Mouse (Mus musculus) hindbrain, embryonic 10.5 days (tissue): Measurements from ENCODE around the gene Adam10. TPM values are rescaled to one million over a fixed set of nuclear protein-coding genes. Genes with fewer than 3 reads are reported as not detected.
A peak's percentile ranks its signal among the peaks of the same experiment; 100 is the strongest.

Experiments used
- DNase-seq: peaks from one replicate; pipeline ENCODE4 v3.0.0-alpha.2; 2017; ENCODE audit warnings: low spot score
- H3K27ac ChIP-seq: fragments of 300-500 bp; sonication (generic); 2 replicates; pipeline ENCODE4 v1.5.1; 2016; ENCODE audit warnings: mild to moderate bottlenecking, moderate library complexity
- H3K27me3 ChIP-seq: fragments of 300-500 bp; sonication (generic); 2 replicates; pipeline ENCODE4 v1.6.1; 2016; ENCODE audit warnings: mild to moderate bottlenecking; ENCODE audit not compliant: poor library complexity, insufficient read depth, severe bottlenecking
- H3K36me3 ChIP-seq: fragments of 300-500 bp; sonication (generic); 2 replicates; pipeline ENCODE4 v1.6.1; 2016; ENCODE audit warnings: mild to moderate bottlenecking, moderate library complexity
- H3K4me1 ChIP-seq: fragments of 300-500 bp; sonication (generic); replicated peaks from 2 replicates; pipeline ENCODE4 v1.6.1; 2016; ENCODE audit warnings: mild to moderate bottlenecking
- H3K4me3 ChIP-seq: fragments of 300-500 bp; sonication (generic); 2 replicates; pipeline ENCODE4 v1.5.1; 2016; ENCODE audit warnings: mild to moderate bottlenecking, moderate library complexity
- H3K9me3 ChIP-seq: fragments of 300-500 bp; sonication (generic); 2 replicates; pipeline ENCODE4 v1.6.1; 2016; ENCODE audit warnings: mild to moderate bottlenecking, moderate library complexity
- WGBS: fragments of 180-500 bp; shearing (Covaris S2); methylation state at CpG from one replicate; pipeline ENCODE4 v1.1.7; 2016; 5-methylcytosine and 5-hydroxymethylcytosine counted together
- polyA plus RNA-seq: library from polyadenylated mRNA; unstranded; fragments of >200 nt; fragmentation: Nextera tagmentation; extraction: Ambion mirVana; gene quantifications from 2 replicates; pipeline ENCODE4 v1.2.1, GENCODE M21; 2016

The Adam10 gene
- polyA plus RNA-seq, 1 experiment from 2014 or later: 52.2 TPM

DNA sequence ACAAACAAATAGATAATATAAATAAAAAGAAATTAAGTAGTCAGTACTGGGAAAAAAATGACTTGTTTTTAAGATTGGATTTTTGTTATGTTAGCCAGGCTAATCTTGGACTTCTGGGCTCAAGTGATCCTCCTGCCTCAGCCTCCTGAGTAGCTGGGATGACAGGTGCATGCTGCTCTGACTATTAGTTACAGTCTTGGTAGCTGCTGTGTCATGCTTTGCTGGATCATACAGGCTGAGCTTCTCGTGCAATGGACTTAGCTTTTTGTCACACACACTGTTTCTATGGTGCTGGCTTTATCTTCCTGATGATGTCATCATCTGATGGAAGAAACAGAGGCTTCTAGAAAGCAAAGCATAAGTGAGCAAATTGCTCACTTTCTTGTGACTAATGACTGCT is 127.3 kb downstream of the Adam10 start:
- no peaks in the 10 kb centered on the region for H3K36me3 ChIP-seq
- 74% methylated on average over 1 of the region's 1 CpGs for WGBS
- H3K4me1 ChIP-seq: peaks cover 27% of the 10 kb centered on the region
- no peak overlapping the region for H3K4me3 ChIP-seq
- no peak for DNase-seq
- no peaks in the 10 kb centered on the region for H3K27me3 ChIP-seq
- H3K9me3 ChIP-seq: no peaks in the 10 kb centered on the region
- H3K27ac ChIP-seq: no peak overlapping the region

DNA sequence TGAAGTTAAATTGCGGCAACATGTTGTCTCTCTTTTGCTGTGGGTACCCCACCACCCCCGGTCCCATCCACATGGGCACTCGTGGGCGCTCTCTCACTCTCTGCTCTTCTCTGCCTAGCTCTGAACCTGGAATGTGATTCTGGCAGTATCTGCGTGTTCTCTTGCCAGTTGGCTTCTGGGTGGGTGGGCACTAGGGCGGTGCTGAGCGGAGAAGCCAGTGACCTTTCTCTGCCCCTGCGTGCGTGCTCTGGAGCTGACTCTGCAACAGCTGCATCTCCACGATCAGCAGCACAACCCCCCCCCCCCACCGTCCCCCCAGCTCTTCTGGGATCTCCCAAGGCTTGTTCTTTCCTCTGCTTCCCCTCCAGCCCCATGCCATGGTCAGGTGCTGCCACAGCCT is 128.9 kb downstream of the Adam10 start:
- Histone ChIP-seq H3K4me1 (peaks cover 19% of the 10 kb centered on the region; the same call in 1 of the 2 replicates), H3K36me3 (no peaks in the 10 kb centered on the region), H3K4me3 (no peak overlapping the region), H3K9me3 (no peaks in the 10 kb centered on the region), H3K27me3 (no peaks in the 10 kb centered on the region), H3K27ac (peak overlapping the region; percentile 35; the same call in 1 of the 2 replicates)
- 70% methylated on average over 11 of the region's 11 CpGs for WGBS
- no peak for DNase-seq

DNA sequence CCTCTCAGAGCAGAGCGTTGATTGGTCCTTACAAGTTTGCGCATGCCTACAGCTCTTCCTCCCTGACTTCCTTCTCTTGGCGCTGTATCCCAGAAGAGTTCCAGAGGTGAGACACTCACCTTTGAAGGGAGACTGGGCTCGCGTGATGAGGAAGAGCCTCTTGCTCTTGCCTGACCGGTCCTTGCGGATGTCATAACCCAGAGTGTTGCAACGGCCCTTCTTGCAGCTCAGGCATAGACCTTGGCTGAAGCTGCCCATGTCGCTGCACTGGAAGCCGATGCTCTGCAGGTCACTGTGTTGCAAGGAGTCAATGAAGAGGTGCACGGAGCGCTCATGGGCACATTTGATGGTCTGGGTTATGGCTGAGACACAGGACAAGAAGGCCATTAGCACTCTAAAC is 133.8 kb downstream of the Adam10 start:
- no peak for DNase-seq
- WGBS: 95% methylated on average over 12 of the region's 12 CpGs

DNA sequence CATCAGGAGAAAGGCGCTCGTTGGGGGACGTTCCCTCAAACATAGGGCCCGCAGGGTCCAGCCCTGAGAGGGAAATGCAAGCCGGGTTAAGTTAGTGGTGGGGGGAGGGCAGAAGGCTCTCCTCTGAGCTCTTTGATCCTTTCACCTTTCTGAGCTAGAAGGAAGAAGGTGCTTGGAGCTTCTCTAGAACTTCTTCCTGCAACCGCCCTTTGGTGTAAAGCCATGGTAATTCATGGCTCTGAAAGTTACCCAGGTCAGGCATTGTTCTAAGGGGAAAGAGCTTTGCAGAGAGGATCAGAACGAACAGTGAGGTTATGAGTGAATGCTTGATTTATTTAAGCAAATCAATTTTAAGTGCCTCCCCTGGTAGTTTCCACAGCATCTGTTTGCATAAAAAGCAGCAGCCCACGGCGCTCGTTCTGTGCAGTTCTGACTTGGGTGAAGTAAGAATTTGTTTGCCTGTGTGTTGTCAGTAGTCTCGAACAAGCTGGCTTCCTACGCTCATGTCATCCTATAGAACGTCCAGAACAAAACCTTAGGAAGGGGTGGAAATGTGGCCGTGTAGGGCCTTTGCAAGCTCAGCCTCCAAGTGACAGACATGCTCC is 138.0 kb downstream of the Adam10 start:
- no peaks in the 10 kb centered on the region for H3K9me3 ChIP-seq
- 70% methylated on average over 14 of the region's 14 CpGs for WGBS
- no peaks in the 10 kb centered on the region for H3K36me3 ChIP-seq
- no peak overlapping the region for H3K4me3 ChIP-seq
- H3K4me1 ChIP-seq: peaks cover 29% of the 10 kb centered on the region
- no peak for DNase-seq
- peak overlapping the region; percentile 54; the same call in 1 of the 2 replicates for H3K27ac ChIP-seq
- H3K27me3 ChIP-seq: no peaks in the 10 kb centered on the region

More for the DNA sequence above, 133.8 kb downstream of the Adam10 start:
- Histone ChIP-seq H3K4me3 (no peak overlapping the region), H3K27me3 (no peaks in the 10 kb centered on the region), H3K27ac (no peak overlapping the region), H3K36me3 (no peaks in the 10 kb centered on the region), H3K4me1 (peaks cover 41% of the 10 kb centered on the region), H3K9me3 (no peaks in the 10 kb centered on the region)

DNA sequence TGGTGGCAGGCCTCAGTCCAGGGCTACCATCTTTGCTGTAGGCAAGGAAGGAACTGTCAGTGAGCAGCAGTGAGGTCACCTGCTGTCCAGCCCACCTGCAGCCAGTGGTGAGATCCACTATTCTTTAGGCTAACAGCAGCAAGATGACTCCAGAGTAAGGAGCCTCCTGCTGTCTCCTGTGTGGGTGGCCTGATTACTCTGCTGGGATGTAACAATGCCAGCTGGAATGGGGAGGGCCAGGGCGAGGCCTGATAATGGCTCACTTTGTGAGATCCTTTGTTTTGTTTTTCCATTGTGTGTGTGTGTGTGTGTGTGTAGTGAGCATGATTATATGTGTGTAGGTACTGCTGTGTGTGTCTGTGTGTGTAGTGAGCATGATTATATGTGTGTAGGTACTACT is 138.6 kb downstream of the Adam10 start:
- Histone ChIP-seq H3K27ac (peak overlapping the region; percentile 54; the same call in 1 of the 2 replicates), H3K4me3 (no peak overlapping the region), H3K4me1 (peaks cover 29% of the 10 kb centered on the region), H3K36me3 (no peaks in the 10 kb centered on the region), H3K27me3 (no peaks in the 10 kb centered on the region), H3K9me3 (no peaks in the 10 kb centered on the region)
- no peak for DNase-seq
- WGBS: 29% methylated on average over 1 of the region's 1 CpGs

DNA sequence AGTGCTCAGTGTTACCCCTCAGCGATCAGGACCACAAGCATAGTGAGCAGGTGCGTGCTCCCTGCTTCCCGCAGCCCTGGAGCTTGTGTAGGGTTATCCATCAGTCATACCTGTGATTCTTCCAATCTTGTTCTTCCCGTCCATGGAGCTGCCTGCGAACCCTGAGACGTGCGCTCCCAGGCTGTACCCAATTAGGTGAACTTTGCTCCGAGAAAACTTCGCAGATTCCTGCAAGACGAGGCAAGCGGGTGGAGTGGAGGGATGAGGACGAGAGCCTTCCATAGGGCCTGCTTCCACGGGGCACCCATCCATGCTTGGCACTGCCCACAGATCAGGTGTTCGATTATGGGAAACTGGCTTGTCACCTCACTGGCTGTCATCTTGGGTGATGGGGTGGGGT is 139.9 kb downstream of the Adam10 start:
- H3K36me3 ChIP-seq: no peaks in the 10 kb centered on the region
- no peak overlapping the region for H3K27ac ChIP-seq
- H3K9me3 ChIP-seq: no peaks in the 10 kb centered on the region
- no peak for DNase-seq
- H3K4me1 ChIP-seq: peaks cover 29% of the 10 kb centered on the region
- no peak overlapping the region for H3K4me3 ChIP-seq
- H3K27me3 ChIP-seq: no peaks in the 10 kb centered on the region
- 83% methylated on average over 14 of the region's 14 CpGs for WGBS

DNA sequence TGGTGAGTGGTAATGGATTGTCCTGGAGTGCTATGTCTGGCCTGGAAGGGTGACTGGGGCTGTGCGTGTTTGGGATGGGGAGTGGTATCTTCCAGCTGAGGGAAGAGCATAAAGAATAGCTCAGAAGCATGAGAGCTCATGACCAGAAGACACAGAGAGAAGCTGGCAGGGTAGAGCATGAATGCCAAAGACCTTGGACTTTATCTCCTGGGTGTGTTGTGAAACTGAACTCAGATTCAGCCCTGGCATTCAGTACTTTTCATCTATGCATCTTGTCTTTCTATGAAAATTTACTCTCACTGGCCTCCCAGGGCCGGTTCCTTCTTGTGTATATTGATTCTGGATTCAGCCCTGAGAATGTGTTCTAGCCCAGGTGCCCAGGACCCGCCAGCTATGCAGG is 145.3 kb downstream of the Adam10 start:
- WGBS: 84% methylated on average over 3 of the region's 3 CpGs

DNA sequence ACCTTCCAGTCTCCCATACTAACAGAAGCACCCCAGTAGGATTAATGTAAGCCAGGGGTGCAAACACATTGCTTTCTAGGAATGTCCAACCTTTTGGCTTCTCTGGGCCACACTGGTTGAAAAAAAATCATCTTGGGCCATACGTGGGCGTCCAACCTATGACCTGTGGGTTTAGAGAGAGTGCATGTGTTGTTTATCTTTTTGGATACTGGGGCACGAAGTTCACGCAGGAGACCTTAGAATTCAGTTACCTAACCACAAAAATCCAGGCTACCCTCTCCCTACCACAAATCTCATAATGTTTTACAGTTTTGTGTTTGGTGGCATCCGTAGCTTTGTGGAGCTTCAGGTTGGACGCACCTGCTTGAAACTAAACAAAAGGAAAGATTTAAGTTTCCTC is 149.1 kb downstream of the Adam10 start:
- Histone ChIP-seq H3K36me3 (no peaks in the 10 kb centered on the region), H3K27me3 (no peaks in the 10 kb centered on the region), H3K27ac (no peak overlapping the region), H3K9me3 (no peaks in the 10 kb centered on the region), H3K4me1 (peaks cover 9% of the 10 kb centered on the region; the same call in 1 of the 2 replicates), H3K4me3 (no peak overlapping the region)
- no peak for DNase-seq
- 84% methylated on average over 6 of the region's 6 CpGs for WGBS

More for the DNA sequence above, 145.3 kb downstream of the Adam10 start:
- Histone ChIP-seq H3K36me3 (no peaks in the 10 kb centered on the region), H3K27ac (no peak overlapping the region), H3K4me1 (0 out of 2 replicates have a peak, but pooled peaks cover 2% of the 10 kb centered on the region), H3K27me3 (no peaks in the 10 kb centered on the region), H3K4me3 (no peak overlapping the region), H3K9me3 (no peaks in the 10 kb centered on the region)
- DNase-seq: no peak

Other genes with a start within 250 kb of the Adam10 start
- gene Rnf111, start 175.3 kb upstream of the Adam10 start, polyA plus RNA-seq: 33.5 and 37.1 TPM in 2 replicates
- 47.1 and 61.7 TPM in 2 replicates for gene Sltm, start 136.2 kb upstream of the Adam10 start, polyA plus RNA-seq
- 0.24 and 0.52 TPM in 2 replicates for gene Gm10642, start 22.7 kb upstream of the Adam10 start, polyA plus RNA-seq
- gene Mindy2, start 21.8 kb upstream of the Adam10 start, polyA plus RNA-seq: 5.2 and 8.2 TPM in 2 replicates